Mouse (Mus musculus) embryonic fibroblast, embryonic 13.5 days (primary cell): ENCODE measurements at regions not wholly inside any gene's neighbourhood (a gene's known extent, or its start where the extent isn't known, plus 50 kb on each side); places are given as distances from the start of the nearest gene placed in this dataset.

Experiments used
- CTCF ChIP-seq: IDR thresholded peaks from 2 replicates; pipeline ENCODE4 v1.5.1; 2011; ENCODE audit warnings: mild to moderate bottlenecking, control low read depth, low read length, moderate library complexity, borderline replicate concordance; ENCODE audit not compliant: insufficient read depth
- POLR2A ChIP-seq: IDR thresholded peaks from 2 replicates; pipeline ENCODE4 v1.6.1; 2011; ENCODE audit warnings: low read depth, mild to moderate bottlenecking, control low read depth, low read length, moderate library complexity

- TF ChIP-seq POLR2A (no peak), CTCF (no peak)
These were observed 112.8 kb downstream of the Gm9733 start for GRCm38 (mm10) chr3:15219275-15219674.
